Mouse (Mus musculus) adrenal gland, adult (tissue): ENCODE data around the gene Polr3c.
"Not testable (repeated sequence)": the region's sequence is repeated elsewhere in the genome, so short reads cannot be mapped to it uniquely, and the experiment has no call there.

Experiments used
- DNase-seq, 2 experiments: peaks; one replicate each; pipeline ENCODE4 v3.0.0; 2022 to 2023; ENCODE audit warnings: low spot score in 1 of 2; ENCODE audit not compliant: inconsistent age in 2 of 2

Gene Polr3c

GRCm38 (mm10) chr3:96714286-96714685 is 13.1 kb downstream of the Polr3c start:
- no peak for DNase-seq

GRCm38 (mm10) chr3:96708684-96709064 is 18.8 kb downstream of the Polr3c start:
- DNase-seq = no peak

GRCm38 (mm10) chr3:96707903-96708683 is 19.3 kb downstream of the Polr3c start, which contains the start of gene Nudt17:
Gene Nudt17 (minus strand): TSS chr3:96708562.
- DNase-seq = peak; percentile 82 to 94

- no peak for DNase-seq
Measured at GRCm38 (mm10) chr3:96706984-96707383, 20.4 kb downstream of the Polr3c start.

GRCm38 (mm10) chr3:96706217-96706616 is 21.2 kb downstream of the Polr3c start:
- no peak for DNase-seq

- peak in 1 of 2 experiments; percentile 55 for DNase-seq
Measured at GRCm38 (mm10) chr3:96704778-96705177, 22.6 kb downstream of the Polr3c start.

GRCm38 (mm10) chr3:96701003-96701402 is 26.4 kb downstream of the Polr3c start:
- no peak for DNase-seq

GRCm38 (mm10) chr3:96700376-96700775 is 27.1 kb downstream of the Polr3c start:
- peak in 1 of 2 experiments; percentile 59 for DNase-seq

GRCm38 (mm10) chr3:96698993-96699690 is 28.3 kb downstream of the Polr3c start:
- no peak for DNase-seq

- DNase-seq = peak; percentile 94 to 98
Measured at GRCm38 (mm10) chr3:96696766-96697732, 30.4 kb downstream of the Polr3c start.

GRCm38 (mm10) chr3:96696198-96696765 is 31.1 kb downstream of the Polr3c start, which contains the start of gene Pias3:
Gene Pias3 (plus strand): TSS chr3:96696384.
- DNase-seq = peak; percentile 91 to 95

GRCm38 (mm10) chr3:96693579-96693978 is 33.8 kb downstream of the Polr3c start:
- DNase-seq = no peak

- no peak for DNase-seq
Measured at GRCm38 (mm10) chr3:96692506-96692905, 34.9 kb downstream of the Polr3c start.

- DNase-seq = no peak
Measured at GRCm38 (mm10) chr3:96690298-96690697, 37.1 kb downstream of the Polr3c start.

- no peak for DNase-seq
Measured at GRCm38 (mm10) chr3:96688854-96689253, 38.6 kb downstream of the Polr3c start.

- not testable (repeated sequence) for DNase-seq
Measured at GRCm38 (mm10) chr3:96686057-96686456, 41.4 kb downstream of the Polr3c start.

- DNase-seq = no peak
Measured at GRCm38 (mm10) chr3:96684822-96685156, 42.6 kb downstream of the Polr3c start.

- DNase-seq = peak in 1 of 2 experiments; percentile 84
Measured at GRCm38 (mm10) chr3:96684151-96684821, 43.1 kb downstream of the Polr3c start.

GRCm38 (mm10) chr3:96683496-96683895 is 43.9 kb downstream of the Polr3c start:
- no peak for DNase-seq

- no peak for DNase-seq
Measured at GRCm38 (mm10) chr3:96680269-96680956, 47.0 kb downstream of the Polr3c start.
